Mouse (Mus musculus) heart, adult 2 months (tissue): ENCODE measurements around the gene Prnp. TPM values are rescaled to one million over a fixed set of nuclear protein-coding genes. Genes with fewer than 3 reads are reported as not detected.

Source experiments
- DNase-seq, 2 experiments: peaks; one replicate each; pipeline ENCODE4 v3.0.0; 2021
- H3K27ac ChIP-seq: fragments of 200-600 bp; 2 replicates; pipeline ENCODE4 v1.8.1; 2022
- H3K27me3 ChIP-seq: fragments of 200-500 bp; 2 replicates; pipeline ENCODE4 v1.6.1; 2012; ENCODE audit warnings: mild to moderate bottlenecking, low read length, inconsistent platforms, mixed read lengths; ENCODE audit not compliant: control insufficient read depth, insufficient read depth
- H3K36me3 ChIP-seq: fragments of 200-500 bp; 2 replicates; pipeline ENCODE4 v1.6.1; 2012; ENCODE audit warnings: low read length, inconsistent platforms; ENCODE audit not compliant: control insufficient read depth, insufficient read depth
- H3K4me1 ChIP-seq: fragments of 200-500 bp; 2 replicates; pipeline ENCODE4 v1.6.1; 2011; ENCODE audit warnings: low read length; ENCODE audit not compliant: control insufficient read depth, insufficient read depth
- H3K4me3 ChIP-seq: fragments of 200-600 bp; 2 replicates; pipeline ENCODE4 v1.8.1; 2022
- H3K79me2 ChIP-seq: fragments of 200-500 bp; replicated peaks from 2 replicates; pipeline ENCODE4 v1.6.1; 2012; ENCODE audit warnings: mild to moderate bottlenecking, inconsistent platforms, low read length, moderate library complexity, mixed read lengths; ENCODE audit not compliant: control insufficient read depth, insufficient read depth
- H3K9ac ChIP-seq: fragments of 200-500 bp; 2 replicates; pipeline ENCODE4 v1.6.1; 2012; ENCODE audit warnings: low read depth, mild to moderate bottlenecking, control low read depth, inconsistent platforms, low read length, mixed read lengths
- CTCF ChIP-seq: fragments of 200-600 bp; IDR thresholded peaks from 2 replicates; pipeline ENCODE4 v1.8.1; 2022; ENCODE audit warnings: antibody characterized with exemption, mild to moderate bottlenecking, moderate library complexity
- EP300 ChIP-seq: fragments of 200-500 bp; IDR thresholded peaks from 2 replicates; pipeline ENCODE4 v1.6.1; 2011; ENCODE audit warnings: low read depth, low read length, control low read depth; ENCODE audit not compliant: insufficient read depth
- POLR2A ChIP-seq: fragments of 200-500 bp; IDR thresholded peaks from 2 replicates; pipeline ENCODE4 v1.6.1; 2011; ENCODE audit warnings: mild to moderate bottlenecking, low read depth, low read length, control low read depth; ENCODE audit not compliant: insufficient read depth
- WGBS: fragments of 180-500 bp; shearing (Covaris S2); methylation state at CpG from one replicate; pipeline ENCODE4 v1.1.7; 2018; 5-methylcytosine and 5-hydroxymethylcytosine counted together
- intact Hi-C: fragments of 180-260 bp; cut with DNase I; formaldehyde crosslinking; loops from one replicate; pipeline ENCODE4 v1.15.1; 2025
- polyA plus RNA-seq: library from polyadenylated mRNA; depleted of rRNA; stranded (reverse); fragments of >200 nt; gene quantifications from 2 replicates; pipeline ENCODE4 v1.2.3, GENCODE M21; 2012
- total RNA-seq, 2 experiments: library from RNA; stranded (reverse); gene quantifications; 2 replicates each; pipeline ENCODE4 v1.2.3; 2021

The Prnp gene
- total and polyA plus RNA-seq, 3 experiments, result 101 to 129 (median 109) TPM

DNA sequence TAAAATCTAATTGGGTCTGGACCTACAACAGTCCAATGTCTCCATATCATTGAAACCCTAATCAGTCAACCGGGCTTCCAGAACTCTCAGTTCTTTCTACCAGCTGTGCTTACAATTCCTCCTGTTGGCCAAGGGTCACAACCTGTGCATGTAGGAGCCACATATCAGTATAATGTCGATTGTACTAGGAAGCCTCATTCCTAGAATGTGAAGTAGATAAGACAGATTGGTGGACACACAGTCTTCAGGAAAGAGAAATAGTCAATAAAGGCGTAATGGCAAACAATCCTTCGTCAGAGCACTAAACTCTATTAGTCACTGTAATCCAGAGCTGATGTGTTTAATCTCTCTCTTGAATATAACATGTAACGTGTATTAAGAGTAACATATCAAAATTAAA, 40.7 kb upstream of the Prnp start:
- Histone ChIP-seq H3K9ac (no peak overlapping the region), H3K27ac (no peak overlapping the region), H3K4me1 (no peaks in the 10 kb centered on the region), H3K79me2 (no peaks in the 10 kb centered on the region), H3K36me3 (no peaks in the 10 kb centered on the region), H3K4me3 (no peak overlapping the region), H3K27me3 (no peaks in the 10 kb centered on the region)
- 74% methylated on average over 5 of the region's 5 CpGs for WGBS
- no peak for DNase-seq
- no peak for TF ChIP-seq POLR2A
- TF ChIP-seq EP300, result no peak
- TF ChIP-seq CTCF, result no peak
- intact Hi-C loops, result no loop called here

DNA sequence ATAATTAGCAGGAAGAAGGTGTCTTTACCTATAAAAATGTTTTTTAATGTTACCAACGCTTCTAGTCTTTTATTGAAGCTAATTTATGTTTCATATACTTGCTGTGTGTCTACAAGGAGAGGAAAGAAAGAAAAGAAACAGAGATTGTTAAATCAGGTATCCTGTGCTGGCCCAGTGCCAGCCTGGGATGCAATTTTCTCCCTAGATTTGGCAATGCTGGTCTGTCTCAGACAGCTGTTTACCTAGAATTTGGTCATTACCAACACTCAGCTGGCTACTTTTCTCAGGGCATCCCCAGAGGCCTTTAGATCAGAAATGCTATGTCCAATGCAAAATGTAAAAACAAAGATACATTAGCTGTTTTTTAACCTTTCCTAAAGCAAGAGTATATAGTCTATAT, 36.4 kb upstream of the Prnp start:
- intact Hi-C loops, result no loop called here
- Histone ChIP-seq H3K27me3 (no peaks in the 10 kb centered on the region), H3K36me3 (no peaks in the 10 kb centered on the region), H3K79me2 (no peaks in the 10 kb centered on the region), H3K27ac (no peak overlapping the region), H3K4me3 (no peak overlapping the region), H3K9ac (no peak overlapping the region), H3K4me1 (no peaks in the 10 kb centered on the region; the same call in 1 of the 2 replicates)
- TF ChIP-seq POLR2A (no peak), CTCF (no peak), EP300 (no peak)
- DNase-seq, result no peak
- WGBS, result 75% methylated on average over 1 of the region's 1 CpGs

- intact Hi-C loops, result no loop called here
- TF ChIP-seq CTCF, result no peak
- no peak for TF ChIP-seq POLR2A
- TF ChIP-seq EP300, result no peak
- WGBS, result 77% methylated on average over 7 of the region's 7 CpGs
These were observed 33.0 kb upstream of the Prnp start for GRCm38 (mm10) chr2:131876551-131877265.

DNA sequence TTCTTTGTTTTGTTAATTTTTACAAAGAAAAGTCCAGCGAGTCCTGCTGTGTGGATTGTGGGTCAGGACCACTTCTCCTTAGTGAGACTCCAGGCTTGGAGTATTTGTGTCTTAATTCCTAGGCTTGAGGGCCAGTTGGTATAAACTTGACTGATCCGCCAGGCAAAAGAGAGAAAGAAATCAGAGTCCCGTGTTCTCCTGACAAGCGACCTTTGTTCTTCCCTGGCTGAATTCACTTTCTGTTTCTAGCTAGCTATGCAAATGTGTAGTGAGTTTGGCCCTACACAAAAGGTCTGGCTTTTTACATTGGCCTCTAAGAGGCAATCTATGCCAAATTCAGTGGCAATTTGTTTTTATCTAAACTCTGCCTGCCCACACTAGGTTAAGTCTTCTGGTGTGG, 28.0 kb upstream of the Prnp start:
- DNase-seq, result no peak
- Histone ChIP-seq H3K4me3 (no peak overlapping the region), H3K4me1 (no peaks in the 10 kb centered on the region), H3K36me3 (no peaks in the 10 kb centered on the region), H3K79me2 (no peaks in the 10 kb centered on the region), H3K9ac (no peak overlapping the region), H3K27me3 (no peaks in the 10 kb centered on the region), H3K27ac (no peak overlapping the region)
- intact Hi-C loops, result no loop called here
- WGBS, result 73% methylated on average over 4 of the region's 4 CpGs
- TF ChIP-seq POLR2A (no peak), CTCF (no peak), EP300 (no peak)

More at GRCm38 (mm10) chr2:131876551-131877265, 33.0 kb upstream of the Prnp start:
- no peaks in the 10 kb centered on the region for H3K79me2 ChIP-seq
- H3K27ac ChIP-seq, result no peak overlapping the region
- H3K4me3 ChIP-seq, result no peak overlapping the region
- H3K9ac ChIP-seq, result no peak overlapping the region
- no peaks in the 10 kb centered on the region for H3K27me3 ChIP-seq
- no peak for DNase-seq
- no peaks in the 10 kb centered on the region for H3K36me3 ChIP-seq
- no peaks in the 10 kb centered on the region; the same call in 1 of the 2 replicates for H3K4me1 ChIP-seq

DNA sequence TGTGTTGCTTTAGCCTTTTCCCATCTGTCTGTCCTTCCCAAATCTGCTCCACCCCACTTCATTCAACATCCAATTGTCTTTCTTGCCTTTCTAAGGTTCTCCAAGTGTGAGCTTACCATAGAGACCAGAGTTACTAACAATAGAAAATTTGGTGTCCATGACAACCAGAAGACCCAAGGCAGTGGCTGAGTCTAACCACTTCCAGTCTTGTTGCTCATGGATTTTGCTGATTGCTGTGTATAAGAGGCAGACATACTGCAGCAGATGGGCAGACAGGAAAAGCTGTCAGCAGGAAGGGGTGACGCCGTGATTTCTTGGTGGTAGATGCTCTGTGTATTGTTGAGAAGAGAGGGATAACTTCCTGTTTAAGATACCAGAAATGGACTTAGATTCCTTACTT, 26.6 kb upstream of the Prnp start:
- DNase-seq, result no peak
- WGBS, result 39% methylated on average over 2 of the region's 2 CpGs
- Histone ChIP-seq H3K4me1 (no peaks in the 10 kb centered on the region), H3K27me3 (no peaks in the 10 kb centered on the region), H3K79me2 (no peaks in the 10 kb centered on the region), H3K9ac (no peak overlapping the region), H3K27ac (no peak overlapping the region), H3K4me3 (no peak overlapping the region), H3K36me3 (no peaks in the 10 kb centered on the region)
- TF ChIP-seq POLR2A (no peak), CTCF (no peak), EP300 (no peak)
- intact Hi-C loops, result no loop called here

DNA sequence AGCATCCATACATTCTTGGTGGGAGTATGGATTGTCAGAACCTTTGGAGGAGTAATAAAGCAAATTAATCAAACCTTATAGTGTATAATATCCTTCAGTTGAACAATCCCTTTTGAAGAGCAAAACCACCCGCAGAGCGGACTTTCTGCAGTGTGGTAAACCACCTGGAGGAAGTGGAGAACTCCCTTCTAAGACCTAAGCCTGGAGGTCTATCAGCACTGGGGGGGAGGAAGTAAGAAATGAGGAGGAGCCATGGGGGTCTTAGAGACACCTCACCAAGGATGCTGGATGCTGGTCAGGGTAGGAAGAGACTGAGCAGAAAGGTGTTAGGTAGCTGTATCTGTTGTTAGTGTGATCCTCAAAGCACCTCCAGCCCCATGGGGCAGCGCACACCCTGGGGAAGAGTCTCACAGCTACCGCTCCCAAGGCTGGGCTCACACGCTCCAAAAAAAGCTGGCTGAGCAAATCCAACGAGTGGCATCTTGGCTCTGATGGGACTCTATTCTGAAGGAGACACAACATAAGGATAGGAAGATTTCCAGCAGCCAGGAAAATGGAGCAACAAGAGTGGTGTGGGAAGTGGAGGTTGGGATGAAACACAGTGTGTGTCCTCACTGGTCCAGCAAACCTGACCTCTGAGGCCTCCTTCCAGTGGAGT, 23.1 kb upstream of the Prnp start:
- TF ChIP-seq EP300, result no peak
- H3K4me3 ChIP-seq, result no peak overlapping the region
- no peaks in the 10 kb centered on the region for H3K79me2 ChIP-seq
- H3K27ac ChIP-seq, result no peak overlapping the region
- 79% methylated on average over 6 of the region's 6 CpGs for WGBS
- H3K9ac ChIP-seq, result no peak overlapping the region
- no peaks in the 10 kb centered on the region for H3K36me3 ChIP-seq
- no peaks in the 10 kb centered on the region for H3K4me1 ChIP-seq
- no peaks in the 10 kb centered on the region for H3K27me3 ChIP-seq
- no peak for DNase-seq
- intact Hi-C loops, result no loop called here
